Mouse (Mus musculus): ENCODE measurements around the gene Tgm2. TPM values are rescaled to one million over a fixed set of nuclear protein-coding genes. Genes with fewer than 3 reads are reported as not detected.

Tgm2 gene
- polyA plus RNA-seq, 1 experiment, result 53.3 TPM

DNA sequence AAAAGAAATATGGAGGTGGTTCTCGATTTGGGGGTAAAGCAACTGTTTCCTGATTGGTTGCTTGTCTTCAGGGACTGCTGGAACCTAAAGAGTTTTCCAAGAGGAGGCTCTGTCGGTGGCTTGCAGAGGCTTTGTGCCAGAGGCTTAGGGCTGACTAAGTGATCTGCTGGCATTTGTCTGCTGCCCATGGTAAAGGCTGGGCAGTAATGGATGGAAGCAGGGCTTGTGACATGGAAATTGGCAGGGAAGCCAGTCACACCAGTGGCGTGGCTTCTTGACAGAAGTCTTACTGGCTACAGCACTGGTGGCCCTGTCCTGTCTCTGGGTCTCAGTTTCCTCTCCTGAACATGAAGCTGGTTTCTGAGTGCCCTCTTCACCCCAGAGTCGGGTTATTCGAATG lies 49.2 kb downstream of the Tgm2 start:
- no peak overlapping the region for H3K27ac ChIP-seq (ENCODE audit: insufficient read depth, low read length)
- WGBS, result 83% methylated on average over 5 of the region's 5 CpGs
- no peaks in the 10 kb centered on the region for H3K27me3 ChIP-seq (ENCODE audit: control insufficient read depth, insufficient read depth, low read length)
- no peaks in the 10 kb centered on the region for H3K36me3 ChIP-seq (ENCODE audit: control insufficient read depth, insufficient read depth, low read length)
- H3K4me3 ChIP-seq (ENCODE audit: extremely low read depth, insufficient read depth, insufficient read length), result no peak overlapping the region
- DNase-seq (ENCODE audit: low read depth in 1 of 2, low spot score in 2 of 2), result no peak
- TF ChIP-seq CTCF (IDR thresholded peaks at IDR 0.05; ENCODE audit: extremely low read depth, insufficient read depth, insufficient read length, insufficient replicate concordance) (no peak), POLR2A (IDR thresholded peaks at IDR 0.05; ENCODE audit: low read depth, low read length) (no peak)
- no peaks in the 10 kb centered on the region for H3K4me1 ChIP-seq (ENCODE audit: control insufficient read depth, insufficient read depth, insufficient read length)

DNA sequence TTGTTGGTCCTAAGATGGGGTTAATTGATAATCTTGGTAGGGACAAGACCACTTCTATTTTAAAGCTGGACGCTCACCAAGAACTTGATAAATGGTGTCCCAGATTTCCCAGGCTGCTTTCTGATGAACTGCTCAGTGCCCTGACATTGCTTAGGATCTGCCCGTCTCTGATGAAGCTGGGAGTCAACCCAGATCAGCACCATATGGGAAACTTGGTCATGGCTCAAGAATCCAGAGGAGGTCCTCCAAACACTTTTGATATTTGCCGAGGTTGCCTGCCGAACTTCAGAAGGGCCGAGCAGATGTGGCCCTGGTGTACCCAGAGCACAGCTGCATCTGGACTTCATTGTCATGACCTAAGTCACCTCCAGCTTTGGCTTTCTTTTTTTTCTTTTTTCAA lies 51.4 kb downstream of the Tgm2 start:
- no peak overlapping the region for H3K27ac ChIP-seq (ENCODE audit: insufficient read depth, low read length)
- WGBS, result 86% methylated on average over 5 of the region's 5 CpGs

DNA sequence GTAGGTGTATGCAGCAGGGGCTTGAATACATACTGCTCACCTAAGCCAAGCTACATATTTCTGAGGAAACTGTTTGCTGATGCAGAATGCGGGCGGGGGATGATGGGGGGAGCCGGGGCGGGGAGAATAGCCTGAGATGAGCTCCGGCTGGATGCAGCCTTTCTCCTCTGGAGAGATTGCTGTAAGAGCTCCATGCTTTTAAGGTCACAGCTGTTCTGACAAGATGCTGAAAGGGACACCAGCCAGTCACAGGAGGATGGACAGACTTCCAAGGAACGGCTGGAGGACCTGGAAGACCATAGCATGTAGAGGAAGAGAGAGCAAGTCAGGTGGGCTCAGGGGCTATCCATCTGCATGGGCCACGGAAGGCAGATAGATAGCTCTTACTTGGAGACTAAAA lies 51.9 kb downstream of the Tgm2 start:
- no peak for TF ChIP-seq POLR2A (IDR thresholded peaks at IDR 0.05; ENCODE audit: low read depth, low read length)
- no peak for TF ChIP-seq CTCF (IDR thresholded peaks at IDR 0.05; ENCODE audit: extremely low read depth, insufficient read depth, insufficient read length, insufficient replicate concordance)
- Histone ChIP-seq H3K4me3 (ENCODE audit: extremely low read depth, insufficient read depth, insufficient read length) (no peak overlapping the region), H3K27ac (ENCODE audit: insufficient read depth, low read length) (no peak overlapping the region), H3K36me3 (ENCODE audit: control insufficient read depth, insufficient read depth, low read length) (no peaks in the 10 kb centered on the region), H3K27me3 (ENCODE audit: control insufficient read depth, insufficient read depth, low read length) (no peaks in the 10 kb centered on the region), H3K4me1 (ENCODE audit: control insufficient read depth, insufficient read depth, insufficient read length) (no peaks in the 10 kb centered on the region)
- DNase-seq (ENCODE audit: low read depth in 1 of 2, low spot score in 2 of 2), result no peak
- WGBS, result 87% methylated on average over 7 of the region's 7 CpGs

More for the DNA sequence above, 51.4 kb downstream of the Tgm2 start:
- Histone ChIP-seq H3K27me3 (ENCODE audit: control insufficient read depth, insufficient read depth, low read length) (no peaks in the 10 kb centered on the region), H3K36me3 (ENCODE audit: control insufficient read depth, insufficient read depth, low read length) (no peaks in the 10 kb centered on the region), H3K4me3 (ENCODE audit: extremely low read depth, insufficient read depth, insufficient read length) (no peak overlapping the region), H3K4me1 (ENCODE audit: control insufficient read depth, insufficient read depth, insufficient read length) (no peaks in the 10 kb centered on the region)
- no peak for DNase-seq (ENCODE audit: low read depth in 1 of 2, low spot score in 2 of 2)
- TF ChIP-seq CTCF (IDR thresholded peaks at IDR 0.05; ENCODE audit: extremely low read depth, insufficient read depth, insufficient read length, insufficient replicate concordance) (no peak), POLR2A (IDR thresholded peaks at IDR 0.05; ENCODE audit: low read depth, low read length) (no peak)

DNA sequence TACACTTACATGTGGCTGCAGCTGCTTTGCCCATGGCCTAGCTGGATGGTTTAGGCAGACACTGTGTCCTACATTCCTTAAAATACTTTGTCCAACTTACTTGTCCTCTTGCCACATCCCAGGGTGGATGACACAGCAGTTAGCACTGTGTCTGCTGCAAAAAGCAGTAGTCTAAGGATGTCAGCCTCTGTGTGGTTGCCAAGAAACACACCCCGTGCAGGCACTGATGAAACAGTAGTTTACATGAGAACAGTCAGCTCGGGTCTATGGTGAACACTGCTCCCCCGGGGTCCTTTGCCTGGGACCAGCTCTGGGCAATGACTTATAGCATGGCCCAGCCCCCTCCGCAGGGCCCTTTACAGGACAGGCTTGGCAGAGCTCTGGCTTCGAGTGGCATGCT lies 52.9 kb downstream of the Tgm2 start:
- Histone ChIP-seq H3K4me1 (ENCODE audit: control insufficient read depth, insufficient read depth, insufficient read length) (no peaks in the 10 kb centered on the region), H3K36me3 (ENCODE audit: control insufficient read depth, insufficient read depth, low read length) (no peaks in the 10 kb centered on the region), H3K4me3 (ENCODE audit: extremely low read depth, insufficient read depth, insufficient read length) (no peak overlapping the region), H3K27me3 (ENCODE audit: control insufficient read depth, insufficient read depth, low read length) (no peaks in the 10 kb centered on the region), H3K27ac (ENCODE audit: insufficient read depth, low read length) (no peak overlapping the region)
- no peak for TF ChIP-seq POLR2A (IDR thresholded peaks at IDR 0.05; ENCODE audit: low read depth, low read length)
- no peak for TF ChIP-seq CTCF (IDR thresholded peaks at IDR 0.05; ENCODE audit: extremely low read depth, insufficient read depth, insufficient read length, insufficient replicate concordance)
- WGBS, result 62% methylated on average over 5 of the region's 5 CpGs
- no peak for DNase-seq (ENCODE audit: low read depth in 1 of 2, low spot score in 2 of 2)

DNA sequence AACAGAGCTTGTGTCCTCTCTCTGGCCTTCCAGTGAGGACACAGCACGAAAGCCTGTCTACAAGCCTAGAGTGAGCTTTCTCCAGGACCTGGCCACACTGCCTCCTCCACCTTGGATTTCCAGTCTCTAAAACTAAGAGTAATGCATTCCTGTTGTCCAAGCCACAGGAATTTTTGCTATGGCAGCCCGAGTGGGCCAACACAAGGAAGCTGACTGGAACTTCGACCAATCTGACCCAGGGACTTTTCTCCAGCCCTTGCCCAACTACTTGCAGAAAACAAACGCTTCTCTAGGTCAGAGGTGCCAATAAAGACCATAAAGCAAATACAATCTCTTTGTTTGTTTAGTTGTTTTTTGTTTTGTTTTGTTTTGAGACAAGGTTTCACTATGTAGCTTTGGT lies 56.1 kb downstream of the Tgm2 start:
- no peaks in the 10 kb centered on the region for H3K27me3 ChIP-seq (ENCODE audit: control insufficient read depth, insufficient read depth, low read length)
- DNase-seq (ENCODE audit: low read depth in 1 of 2, low spot score in 2 of 2), result no peak
- no peaks in the 10 kb centered on the region for H3K36me3 ChIP-seq (ENCODE audit: control insufficient read depth, insufficient read depth, low read length)
- no peak overlapping the region for H3K4me3 ChIP-seq (ENCODE audit: extremely low read depth, insufficient read depth, insufficient read length)
- no peak overlapping the region for H3K27ac ChIP-seq (ENCODE audit: insufficient read depth, low read length)
- no peaks in the 10 kb centered on the region for H3K4me1 ChIP-seq (ENCODE audit: control insufficient read depth, insufficient read depth, insufficient read length)
- TF ChIP-seq CTCF (IDR thresholded peaks at IDR 0.05; ENCODE audit: extremely low read depth, insufficient read depth, insufficient read length, insufficient replicate concordance), result no peak
- no peak for TF ChIP-seq POLR2A (IDR thresholded peaks at IDR 0.05; ENCODE audit: low read depth, low read length)
- WGBS, result 90% methylated on average over 4 of the region's 4 CpGs

DNA sequence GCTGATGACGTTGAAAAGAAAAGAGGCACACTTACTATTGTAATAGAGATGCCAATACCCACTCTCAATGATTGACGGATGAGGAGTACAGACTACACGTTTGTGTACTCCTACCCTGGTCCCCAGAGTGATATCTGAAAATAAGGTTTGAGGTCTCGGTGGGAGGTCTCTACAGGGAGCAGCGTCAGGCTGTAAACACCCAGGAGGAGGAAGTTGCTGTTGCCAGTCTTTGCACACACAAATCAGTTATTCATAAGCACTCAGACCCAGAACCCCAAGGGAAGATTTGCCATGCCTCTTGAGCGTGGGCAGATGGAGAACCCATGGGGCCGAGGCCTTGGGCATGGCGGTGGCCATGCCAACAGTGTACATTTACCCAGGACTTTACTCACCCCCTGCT lies 61.8 kb downstream of the Tgm2 start:
- Histone ChIP-seq H3K27ac (ENCODE audit: insufficient read depth, low read length) (no peak overlapping the region), H3K36me3 (ENCODE audit: control insufficient read depth, insufficient read depth, low read length) (no peaks in the 10 kb centered on the region), H3K4me1 (ENCODE audit: control insufficient read depth, insufficient read depth, insufficient read length) (no peaks in the 10 kb centered on the region), H3K4me3 (ENCODE audit: extremely low read depth, insufficient read depth, insufficient read length) (no peak overlapping the region), H3K27me3 (ENCODE audit: control insufficient read depth, insufficient read depth, low read length) (no peaks in the 10 kb centered on the region)
- TF ChIP-seq CTCF (IDR thresholded peaks at IDR 0.05; ENCODE audit: extremely low read depth, insufficient read depth, insufficient read length, insufficient replicate concordance), result no peak
- no peak for TF ChIP-seq POLR2A (IDR thresholded peaks at IDR 0.05; ENCODE audit: low read depth, low read length)
- DNase-seq (ENCODE audit: low read depth in 1 of 2, low spot score in 2 of 2), result peak in 1 of 2 experiments; percentile 45
- WGBS, result 49% methylated on average over 8 of the region's 8 CpGs

DNA sequence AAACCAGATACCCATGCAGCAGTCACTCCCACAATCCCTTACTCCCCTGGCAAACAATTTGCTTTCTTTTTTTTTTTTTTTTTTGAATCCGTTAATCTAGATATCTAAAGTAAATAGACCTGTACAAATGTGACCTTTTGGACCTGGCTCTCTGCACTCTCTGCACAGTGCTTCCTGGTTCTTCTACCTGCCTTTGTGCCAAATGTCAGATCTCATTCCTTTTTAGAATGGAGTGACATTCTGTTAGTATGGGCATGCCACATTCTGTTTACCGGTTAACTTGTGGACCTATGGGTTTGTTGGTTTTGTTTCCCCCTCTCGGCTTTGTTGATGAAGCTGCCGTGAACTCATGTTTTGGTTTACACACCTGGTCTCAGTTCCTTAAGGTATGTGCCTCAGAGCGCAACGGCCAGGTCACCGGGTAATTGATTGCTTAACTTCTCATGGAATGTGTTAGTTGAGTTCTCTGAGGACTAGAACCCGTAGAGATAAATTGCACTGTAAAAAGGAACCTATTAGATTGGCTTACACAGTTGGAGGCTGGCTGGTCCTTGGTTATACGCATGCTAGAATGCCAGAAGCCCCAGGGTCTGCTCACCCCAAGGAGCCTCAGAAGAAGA lies 65.5 kb downstream of the Tgm2 start:
- no peaks in the 10 kb centered on the region for H3K27me3 ChIP-seq (ENCODE audit: control insufficient read depth, insufficient read depth, low read length)
- peaks cover 14% of the 10 kb centered on the region for H3K36me3 ChIP-seq (ENCODE audit: control insufficient read depth, insufficient read depth, low read length)
- no peak overlapping the region for H3K4me3 ChIP-seq (ENCODE audit: extremely low read depth, insufficient read depth, insufficient read length)
- no peak for DNase-seq (ENCODE audit: low read depth in 1 of 2, low spot score in 2 of 2)
- WGBS, result 93% methylated on average over 9 of the region's 9 CpGs
- no peak overlapping the region for H3K27ac ChIP-seq (ENCODE audit: insufficient read depth, low read length)
- H3K4me1 ChIP-seq (ENCODE audit: control insufficient read depth, insufficient read depth, insufficient read length), result no peaks in the 10 kb centered on the region
- TF ChIP-seq POLR2A (IDR thresholded peaks at IDR 0.05; ENCODE audit: low read depth, low read length), result no peak
- no peak for TF ChIP-seq CTCF (IDR thresholded peaks at IDR 0.05; ENCODE audit: extremely low read depth, insufficient read depth, insufficient read length, insufficient replicate concordance)
